Mouse (Mus musculus) CD8-positive naive resting alpha-beta T cell, adult 2 months (primary cell): Measurements from ENCODE around the gene Polrmt.
"Not testable (repeated sequence)": the region's sequence is repeated elsewhere in the genome, so short reads cannot be mapped to it uniquely, and the experiment has no call there.

Experiments used
- DNase-seq, 2 experiments: peaks; one replicate each; pipeline ENCODE4 v3.0.0; 2022; ENCODE audit warnings: low read depth in 2 of 2, low spot score in 2 of 2

The Polrmt gene

GRCm38 (mm10) chr10:79712499-79713126 lies 33.8 kb downstream of the Polrmt start:
- peak; percentile 71 to 81 for DNase-seq

GRCm38 (mm10) chr10:79712029-79712428 lies 34.4 kb downstream of the Polrmt start:
- peak in 1 of 2 experiments; percentile 32 for DNase-seq

- DNase-seq, result no peak
Measured at GRCm38 (mm10) chr10:79709307-79709706, 37.1 kb downstream of the Polrmt start.

DNA sequence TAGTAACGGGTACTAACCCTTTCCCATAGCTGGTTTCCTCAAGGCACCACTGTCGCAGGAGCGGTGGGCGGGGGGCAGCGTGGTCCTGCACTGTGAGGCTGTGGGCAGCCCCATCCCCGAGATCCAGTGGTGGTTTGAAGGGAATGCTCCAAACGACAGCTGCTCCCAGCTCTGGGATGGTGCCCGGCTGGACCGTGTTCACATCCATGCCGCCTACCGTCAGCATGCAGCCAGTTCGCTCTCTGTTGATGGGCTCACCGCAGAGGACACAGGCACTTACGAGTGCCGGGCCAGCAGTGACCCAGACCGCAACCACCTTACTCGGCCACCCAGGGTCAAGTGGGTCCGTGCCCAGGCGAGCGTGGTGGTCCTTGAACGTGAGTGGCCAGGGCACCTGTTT lies 37.7 kb downstream of the Polrmt start:
- DNase-seq, result no peak

GRCm38 (mm10) chr10:79707759-79708158 lies 38.6 kb downstream of the Polrmt start:
- DNase-seq, result no peak

- DNase-seq, result no peak
Measured at GRCm38 (mm10) chr10:79707162-79707561, 39.2 kb downstream of the Polrmt start.

DNA sequence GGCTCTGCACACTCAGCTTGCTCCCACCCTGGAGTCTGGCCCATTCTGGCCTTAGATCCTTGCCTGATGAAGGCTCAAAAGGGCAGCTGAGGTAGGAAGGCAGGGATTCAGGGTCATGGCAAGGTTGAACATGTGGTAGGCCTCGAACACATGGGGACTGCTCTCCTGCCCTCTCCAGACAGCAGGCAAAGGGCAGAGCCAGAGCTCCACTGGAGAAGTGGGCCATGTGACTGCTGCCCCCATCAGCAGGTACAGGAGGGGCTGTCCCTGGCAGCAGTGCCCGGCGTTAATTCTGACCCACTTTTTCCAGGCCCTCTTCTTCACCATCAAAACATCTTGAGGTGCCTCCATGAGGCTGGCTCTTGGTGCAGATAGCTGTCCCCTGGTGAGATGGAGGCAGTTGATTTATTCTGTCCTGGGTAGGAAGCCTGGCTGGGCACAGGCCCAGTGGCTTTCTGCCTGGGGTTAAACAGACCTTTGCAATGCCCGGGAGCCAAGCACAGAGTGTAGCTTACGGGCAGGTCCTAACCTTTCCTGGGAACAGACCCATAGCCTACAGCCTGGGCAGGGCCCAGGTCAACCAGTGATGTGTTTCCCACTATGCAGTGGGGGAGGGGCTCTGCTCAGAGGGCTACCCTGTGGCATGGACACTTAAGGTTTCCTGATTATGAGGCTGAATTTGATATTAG lies 39.8 kb downstream of the Polrmt start:
- no peak for DNase-seq

GRCm38 (mm10) chr10:79705951-79706350 lies 40.4 kb downstream of the Polrmt start:
- no peak for DNase-seq

DNA sequence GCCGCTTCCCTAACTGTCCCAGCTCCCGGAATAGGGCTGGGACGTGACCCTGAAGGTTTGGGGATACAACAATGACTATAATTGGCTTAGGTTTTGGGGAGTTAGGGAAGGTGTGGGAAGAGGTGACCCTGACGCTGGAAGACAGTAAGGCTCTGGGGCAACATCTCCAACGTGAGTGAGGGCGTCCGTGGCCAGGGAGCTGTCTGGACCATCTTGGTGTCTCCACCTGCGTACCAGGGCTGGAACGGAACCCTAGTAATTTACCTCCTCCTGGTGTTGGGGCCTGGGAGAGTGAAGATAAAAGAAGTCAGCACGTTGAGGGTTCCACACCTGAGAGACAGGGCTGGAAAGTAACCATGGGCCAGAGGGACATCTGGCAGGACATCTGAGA lies 41.4 kb downstream of the Polrmt start:
- DNase-seq, result no peak

GRCm38 (mm10) chr10:79704065-79704969 lies 42.1 kb downstream of the Polrmt start, which contains the start of gene Bsg:
Gene Bsg, plus strand, starts transcription at chr10:79704491.
- DNase-seq, result peak; percentile 95 to 97

GRCm38 (mm10) chr10:79703541-79703940 lies 42.8 kb downstream of the Polrmt start:
- DNase-seq, result no peak

DNA sequence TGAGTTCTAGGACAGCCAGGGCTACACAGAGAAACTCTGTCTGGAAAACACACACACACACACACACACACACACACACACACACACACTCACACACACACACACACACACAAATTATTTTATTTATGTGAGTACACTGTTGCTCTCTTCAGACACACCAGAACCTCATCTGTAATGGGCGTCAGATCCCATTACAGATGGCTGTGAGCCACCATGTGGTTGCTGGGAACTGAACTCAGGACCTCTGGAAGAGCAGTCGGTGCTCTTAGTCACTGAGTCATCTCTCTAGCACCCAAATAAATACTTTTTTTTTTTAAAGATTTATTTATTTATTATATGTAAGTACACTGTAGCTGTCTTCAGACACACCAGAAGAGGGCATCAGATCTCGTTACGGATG lies 43.4 kb downstream of the Polrmt start:
- DNase-seq, result not testable (repeated sequence)

GRCm38 (mm10) chr10:79701443-79702129 lies 44.8 kb downstream of the Polrmt start:
- no peak for DNase-seq

DNA sequence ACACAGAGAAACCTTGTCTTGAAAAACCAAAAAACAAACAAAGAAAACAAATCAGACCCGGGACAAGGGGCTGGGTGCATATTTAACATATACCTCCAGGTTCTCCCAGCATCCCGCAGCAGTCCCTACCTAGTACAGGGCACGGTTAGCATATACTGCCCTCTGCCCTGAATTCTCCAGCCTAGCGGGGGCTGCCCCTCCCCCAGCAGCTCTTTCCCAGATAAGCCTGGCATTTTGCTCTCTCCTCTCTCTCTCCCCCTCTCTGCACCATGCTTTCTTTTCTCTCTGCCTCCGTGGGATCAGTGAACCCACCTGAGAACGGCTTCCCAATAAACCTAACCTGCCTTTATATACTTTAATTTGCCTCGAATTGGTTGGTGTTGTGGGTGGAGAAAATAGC lies 45.7 kb downstream of the Polrmt start:
- no peak for DNase-seq

GRCm38 (mm10) chr10:79698459-79698858 lies 47.9 kb downstream of the Polrmt start:
- DNase-seq, result no peak

DNA sequence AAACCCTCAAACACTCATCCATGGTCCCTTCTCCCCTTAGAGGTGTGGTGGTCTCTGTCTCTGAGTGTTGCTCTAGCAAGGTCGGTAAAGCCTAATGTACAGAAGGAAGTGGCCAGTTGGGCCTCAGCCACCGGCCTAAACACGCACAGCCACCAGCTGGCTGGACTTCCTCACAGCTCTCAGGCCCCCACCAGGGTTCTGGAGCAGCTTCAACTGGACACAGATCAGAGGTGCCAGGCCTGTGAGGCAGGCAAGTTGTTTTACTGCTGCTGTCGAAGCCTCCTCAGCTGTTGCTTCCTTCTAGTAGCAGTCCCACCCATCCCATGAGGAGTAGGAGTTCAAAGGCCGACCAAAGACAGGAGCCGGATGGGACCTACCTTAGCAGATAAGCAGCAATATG lies 48.5 kb downstream of the Polrmt start:
- DNase-seq, result no peak

GRCm38 (mm10) chr10:79696129-79696651 lies 50.2 kb downstream of the Polrmt start:
- DNase-seq, result no peak

DNA sequence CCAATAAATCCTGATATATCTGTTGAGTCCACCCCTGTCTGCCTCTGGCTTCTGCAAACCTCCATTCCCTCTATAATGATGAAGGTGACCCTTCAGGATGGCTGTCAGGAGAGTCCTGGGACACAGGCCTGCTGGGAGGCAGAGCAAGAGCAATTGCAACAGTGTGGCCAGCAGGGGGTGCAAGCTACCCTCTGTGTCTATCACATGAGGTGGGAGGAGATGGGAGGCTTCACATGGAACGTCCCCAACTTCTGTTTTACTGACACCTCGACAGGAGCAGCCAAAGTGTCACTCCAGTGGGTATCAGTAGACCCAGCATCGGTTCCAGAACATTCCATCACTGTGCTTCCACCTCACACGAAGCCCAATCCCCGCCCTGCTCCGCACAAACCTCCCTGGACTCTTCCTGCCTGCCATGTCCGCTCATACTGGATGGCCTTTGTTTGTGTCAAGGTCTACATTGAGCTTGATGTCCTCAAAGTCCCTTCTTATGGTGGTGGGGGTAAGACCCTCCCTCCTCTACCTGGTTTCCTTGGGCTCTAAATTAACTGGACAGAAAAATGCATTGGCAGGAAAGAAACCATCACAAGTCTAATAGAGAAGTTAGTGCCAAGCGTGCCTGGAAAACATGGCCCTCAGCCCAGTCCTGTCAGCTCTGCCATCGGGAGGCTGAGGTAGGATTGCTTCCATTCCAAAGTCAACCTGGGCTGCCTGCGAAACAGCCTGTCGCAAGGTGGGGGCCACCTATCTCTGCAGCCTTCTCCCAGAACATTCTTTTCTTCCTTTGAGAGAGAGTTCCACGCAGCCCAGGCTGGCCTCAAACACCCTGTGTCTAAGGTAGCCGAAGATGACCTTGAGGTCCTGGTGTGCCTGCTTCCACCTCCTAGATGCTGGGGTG lies 50.9 kb downstream of the Polrmt start:
- DNase-seq, result peak; percentile 57 to 74

GRCm38 (mm10) chr10:79694379-79694655 lies 52.1 kb downstream of the Polrmt start:
- no peak for DNase-seq
